Mouse (Mus musculus) T-cell, adult 2 months (primary cell): ENCODE measurements around the gene Srm.

Experiments
- DNase-seq: peaks from one replicate; pipeline ENCODE4 v3.0.0; 2022; ENCODE audit warnings: low spot score

Srm gene

DNA sequence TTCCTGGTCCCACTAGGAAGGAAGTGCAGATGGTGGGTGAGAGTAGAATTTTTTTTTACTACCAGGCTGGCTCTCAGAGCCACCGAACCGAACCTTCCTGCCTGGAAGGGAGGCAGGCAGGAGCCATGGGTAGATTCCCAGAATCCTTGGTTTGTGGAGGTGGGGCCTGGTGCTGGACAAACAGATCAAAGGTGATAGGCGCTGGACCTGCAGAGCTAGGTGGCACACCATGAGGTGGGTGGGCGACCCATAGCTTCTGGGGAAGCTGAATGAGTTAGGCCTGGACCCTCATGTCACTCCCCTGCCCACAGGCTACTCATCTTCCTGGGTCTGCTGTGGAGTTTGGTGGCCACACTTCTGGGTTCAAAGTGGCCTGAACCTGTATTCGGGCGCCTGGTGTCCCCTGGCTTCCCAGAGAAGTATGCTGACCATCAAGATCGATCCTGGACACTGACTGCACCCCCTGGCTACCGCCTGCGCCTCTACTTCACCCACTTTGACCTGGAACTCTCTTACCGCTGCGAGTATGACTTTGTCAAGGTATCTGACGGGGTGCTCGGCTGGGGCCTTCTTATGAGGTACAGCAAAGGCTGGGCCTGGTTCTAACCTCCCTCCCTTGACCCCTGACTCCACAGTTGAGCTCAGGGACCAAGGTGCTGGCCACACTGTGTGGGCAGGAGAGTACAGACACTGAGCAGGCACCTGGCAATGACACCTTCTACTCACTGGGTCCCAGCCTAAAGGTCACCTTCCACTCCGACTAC, 11.2 kb downstream of the Srm start, which contains the start of gene Masp2:
Gene Masp2, plus strand, starts transcription at position 198 of the 764 bp plus-strand sequence.
- DNase-seq, result no peak

DNA sequence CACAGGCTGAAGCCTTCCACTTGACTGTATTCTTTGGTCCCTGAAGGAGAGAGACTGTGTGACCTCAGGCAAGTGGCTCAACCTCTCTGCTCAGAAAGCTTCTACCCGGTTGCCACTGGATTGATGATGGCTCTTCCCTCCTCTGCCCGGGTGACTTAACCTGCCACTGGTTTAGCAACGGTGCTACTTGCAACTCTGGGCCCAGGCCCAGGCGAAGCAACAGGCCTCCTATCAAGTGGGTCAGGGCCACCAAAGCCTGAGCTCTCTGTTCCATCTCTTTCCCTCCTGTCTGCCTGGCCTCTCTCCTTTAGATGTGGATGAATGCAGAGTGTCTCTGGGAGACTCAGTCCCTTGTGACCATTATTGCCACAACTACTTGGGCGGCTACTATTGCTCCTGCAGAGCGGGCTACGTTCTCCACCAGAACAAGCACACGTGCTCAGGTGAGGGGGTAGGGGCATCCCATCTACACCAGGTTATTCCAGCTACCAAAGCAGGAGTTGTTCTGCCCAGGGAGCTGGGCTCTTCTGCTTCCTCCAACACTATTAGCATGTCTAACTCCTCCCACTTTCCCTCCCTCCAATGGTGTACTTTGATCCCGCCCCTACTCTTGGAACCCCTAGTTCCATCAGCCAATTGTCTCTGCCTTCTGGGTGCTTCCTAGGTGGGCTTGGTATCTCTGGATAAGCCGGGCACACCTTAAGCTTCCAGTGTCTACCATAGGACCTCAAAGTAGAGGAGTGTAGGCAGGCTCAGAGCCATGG, 12.3 kb downstream of the Srm start:
- no peak for DNase-seq

DNA sequence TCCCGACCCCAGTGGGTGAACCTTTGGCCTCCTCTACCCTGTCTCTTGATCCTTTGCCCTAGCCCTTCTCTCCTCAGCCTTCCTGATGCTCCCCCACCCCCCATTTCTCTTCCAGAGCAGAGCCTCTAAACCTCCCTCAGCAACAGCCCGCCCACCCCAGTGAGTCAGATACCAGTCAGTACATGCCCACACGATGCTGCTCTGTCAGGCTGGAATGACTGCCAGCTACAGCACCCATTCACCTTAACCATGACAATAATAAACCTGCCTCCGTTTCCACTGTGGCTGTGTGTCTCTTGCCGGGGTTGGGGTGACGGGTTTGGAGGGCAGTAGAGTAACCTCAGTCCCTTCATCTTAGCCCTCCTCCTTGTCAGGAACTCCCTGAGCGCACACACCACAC, 12.8 kb downstream of the Srm start:
- DNase-seq, result no peak

DNA sequence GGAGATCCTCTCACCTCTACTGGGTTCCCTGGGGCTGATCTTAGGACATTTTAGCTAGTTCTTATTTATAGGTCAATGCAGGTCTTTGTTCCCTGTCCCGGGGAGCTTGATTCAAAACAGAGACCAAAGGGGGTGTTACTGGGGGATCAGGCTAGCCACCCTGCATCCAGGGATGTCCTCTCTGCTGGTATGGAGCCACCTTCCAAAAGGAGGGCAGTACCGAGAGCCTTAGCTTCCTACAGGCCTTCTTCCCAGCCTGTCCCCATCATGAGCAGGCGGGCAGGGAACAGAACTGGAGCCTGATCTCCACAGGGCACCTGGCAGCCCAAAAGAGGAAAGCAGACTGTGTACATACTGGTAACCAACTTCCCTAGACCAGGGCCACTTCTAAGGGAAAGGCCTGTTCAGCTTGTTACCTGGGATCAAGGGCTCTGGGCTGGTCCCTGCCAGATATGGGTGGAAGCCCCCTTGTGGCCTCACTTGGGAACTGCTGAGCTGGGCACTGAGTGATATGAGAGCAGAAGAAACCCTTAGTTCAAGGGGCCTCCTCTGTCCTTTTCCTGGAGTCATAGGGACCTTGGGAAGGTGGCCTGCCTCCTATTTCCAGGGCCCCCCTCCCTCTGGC, 13.3 kb downstream of the Srm start:
- peak; percentile 55 for DNase-seq

DNA sequence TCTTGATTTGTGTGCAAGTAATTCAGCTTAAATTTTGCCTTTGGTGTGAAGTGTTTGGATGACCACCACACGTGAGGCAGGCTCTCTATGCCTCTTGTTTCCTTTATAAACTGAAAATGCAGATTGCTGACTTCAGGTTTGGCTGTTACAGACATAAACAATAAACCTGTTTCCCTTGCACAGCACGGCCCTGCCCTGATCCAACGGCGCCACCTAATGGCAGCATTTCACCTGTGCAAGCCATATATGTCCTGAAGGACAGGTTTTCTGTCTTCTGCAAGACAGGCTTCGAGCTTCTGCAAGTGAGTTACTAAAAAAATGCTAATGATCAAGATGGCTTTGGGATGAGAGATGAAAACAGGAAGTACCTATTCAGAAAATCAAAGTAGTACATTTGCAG, 16.5 kb downstream of the Srm start:
- DNase-seq, result peak; percentile 78

DNA sequence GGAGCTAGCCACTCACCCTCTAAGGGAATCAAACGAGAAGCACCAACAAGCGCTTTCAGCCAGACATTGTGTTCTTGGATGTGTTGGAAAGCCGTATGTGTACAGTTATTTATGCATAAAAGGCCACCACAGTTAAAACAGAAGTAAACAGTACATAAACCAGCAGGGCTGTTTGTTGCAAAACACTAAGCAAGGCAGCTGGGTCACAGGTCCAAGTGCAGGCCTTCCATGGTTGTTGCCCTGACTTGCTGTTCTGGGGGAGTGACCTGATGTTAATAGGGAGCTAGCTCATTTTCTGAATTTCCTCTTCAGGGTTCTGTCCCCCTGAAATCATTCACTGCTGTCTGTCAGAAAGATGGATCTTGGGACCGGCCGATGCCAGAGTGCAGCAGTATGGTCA, 18.5 kb downstream of the Srm start:
- DNase-seq, result no peak

DNA sequence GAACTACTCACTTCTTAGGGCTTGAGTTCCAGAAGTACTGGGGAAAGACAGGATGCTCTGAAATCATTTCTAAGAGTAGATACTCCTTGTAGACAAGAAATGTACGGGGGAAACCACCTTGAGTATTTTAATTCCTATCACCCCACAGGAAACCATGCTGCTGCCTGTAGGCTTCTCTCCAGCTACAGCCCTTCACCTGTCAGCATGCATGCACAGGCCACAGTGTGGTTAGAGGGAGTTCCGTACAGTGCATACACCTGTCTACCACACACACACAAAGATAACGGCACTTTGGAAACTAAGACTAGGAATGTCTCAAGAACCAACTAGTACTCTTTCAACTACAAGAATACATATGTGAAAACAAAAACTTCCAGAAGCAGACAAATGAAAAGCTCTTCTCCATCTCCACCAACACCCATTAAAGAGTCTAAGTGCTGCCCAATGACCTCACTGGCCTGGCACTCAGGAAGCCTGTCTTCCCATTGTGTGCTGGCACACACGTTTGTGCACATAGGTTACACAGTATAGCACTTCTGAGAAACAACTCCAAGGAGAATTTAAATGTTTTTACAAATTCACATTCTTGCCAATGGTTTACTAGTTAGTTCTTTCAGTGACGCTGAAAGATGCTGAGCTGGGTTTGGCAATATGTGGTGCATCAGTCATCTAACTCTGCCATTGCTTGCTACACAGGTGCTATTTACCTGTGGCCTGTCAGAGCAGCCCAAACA, 19.5 kb downstream of the Srm start:
- no peak for DNase-seq

DNA sequence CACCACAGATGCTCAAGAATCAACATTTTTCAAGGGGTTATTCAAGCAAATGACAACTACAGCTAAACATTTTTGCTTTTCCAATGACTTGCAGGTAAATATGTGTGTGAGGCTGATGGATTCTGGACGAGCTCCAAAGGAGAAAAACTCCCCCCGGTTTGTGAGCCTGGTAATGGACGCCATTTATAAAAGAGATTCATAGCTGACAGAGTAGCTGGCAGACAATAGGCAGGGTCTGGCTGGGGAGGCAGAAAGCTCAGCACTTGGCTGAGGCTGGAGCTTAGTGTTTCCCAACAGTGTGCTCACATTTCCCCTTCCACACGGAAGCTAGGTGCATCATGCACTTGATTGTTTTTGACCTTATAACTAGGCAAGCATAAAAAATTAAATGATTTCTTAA, 21.3 kb downstream of the Srm start:
- no peak for DNase-seq

DNA sequence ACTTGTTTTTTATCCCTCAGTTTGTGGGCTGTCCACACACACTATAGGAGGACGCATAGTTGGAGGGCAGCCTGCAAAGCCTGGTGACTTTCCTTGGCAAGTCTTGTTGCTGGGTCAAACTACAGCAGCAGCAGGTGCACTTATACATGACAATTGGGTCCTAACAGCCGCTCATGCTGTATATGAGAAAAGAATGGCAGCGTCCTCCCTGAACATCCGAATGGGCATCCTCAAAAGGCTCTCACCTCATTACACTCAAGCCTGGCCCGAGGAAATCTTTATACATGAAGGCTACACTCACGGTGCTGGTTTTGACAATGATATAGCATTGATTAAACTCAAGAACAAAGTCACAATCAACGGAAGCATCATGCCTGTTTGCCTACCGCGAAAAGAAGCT, 22.4 kb downstream of the Srm start:
- no peak for DNase-seq

DNA sequence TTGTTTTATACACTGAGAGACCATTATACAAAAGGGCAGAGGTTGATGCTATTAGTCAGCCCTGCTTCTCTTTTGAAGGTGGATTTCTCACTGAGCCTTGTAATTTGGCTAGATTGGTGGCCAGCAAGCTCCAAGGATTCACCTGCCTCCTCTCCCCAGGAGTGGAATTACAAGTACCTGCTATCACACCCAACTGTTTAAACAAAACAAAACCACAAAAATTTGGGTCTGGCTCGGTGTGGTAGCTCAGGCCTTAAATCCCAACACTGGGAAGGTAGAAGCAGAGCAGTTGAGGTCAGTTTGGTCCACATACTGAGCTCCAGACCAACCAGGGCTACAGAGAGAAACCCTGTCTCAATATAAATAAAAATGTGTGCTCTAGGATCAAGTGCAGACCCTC, 28.5 kb downstream of the Srm start:
- no peak for DNase-seq

DNA sequence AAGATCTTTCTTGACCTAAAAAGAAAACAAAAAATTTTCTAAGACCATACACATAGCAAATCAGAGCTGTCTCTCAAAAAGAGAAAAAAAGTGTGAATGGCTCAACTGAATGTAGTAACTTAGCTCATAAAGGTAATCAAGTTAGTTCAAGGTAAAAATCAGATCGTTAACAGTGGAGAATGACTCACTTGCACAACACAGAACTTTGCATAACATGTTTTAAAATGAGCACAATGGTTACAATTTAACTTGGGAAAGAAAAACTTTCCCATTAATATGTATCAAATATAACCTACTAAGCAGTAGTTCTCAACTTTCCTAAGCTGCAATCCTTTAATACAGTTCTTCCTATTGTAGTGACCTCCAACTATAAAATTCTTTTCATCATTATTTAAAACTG, 29.4 kb downstream of the Srm start:
- no peak for DNase-seq

DNA sequence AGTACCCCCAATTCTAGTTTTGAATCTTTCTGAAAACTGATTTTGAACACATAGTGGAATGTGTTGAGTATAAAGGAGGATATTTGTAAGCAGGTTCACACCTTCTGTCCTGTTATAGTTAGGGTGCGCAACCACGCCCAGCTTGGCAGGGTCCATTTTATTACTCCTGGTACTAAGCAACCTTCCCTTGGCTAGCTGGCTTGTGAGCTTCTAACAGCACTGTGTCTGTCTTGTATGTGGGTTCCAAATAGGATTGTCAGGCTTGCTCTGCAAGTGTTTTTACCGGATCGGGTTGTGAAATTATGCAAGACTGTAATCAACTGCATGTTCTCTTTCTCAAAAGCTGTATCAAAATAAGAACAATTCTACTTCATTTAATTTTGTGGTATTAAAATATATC, 31.2 kb downstream of the Srm start:
- no peak for DNase-seq

DNA sequence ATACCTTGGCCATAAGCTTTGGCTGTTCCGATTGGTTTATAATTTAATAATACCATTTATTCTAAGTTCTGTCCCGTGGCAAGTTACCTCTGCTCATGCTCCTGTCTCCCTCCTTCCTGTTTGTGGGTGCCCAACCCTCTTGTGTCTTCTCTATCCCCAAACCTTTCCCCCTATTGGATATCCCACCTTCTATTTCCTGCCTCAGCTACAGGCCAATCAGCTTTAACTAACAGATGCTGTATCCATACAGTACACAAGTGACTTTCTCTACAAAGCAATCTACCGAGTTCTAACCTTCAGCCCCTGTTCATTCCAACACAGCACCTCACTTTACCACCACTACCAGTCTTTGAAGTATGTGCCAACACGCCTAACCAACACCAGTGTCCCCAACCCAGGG, 32.3 kb downstream of the Srm start:
- DNase-seq, result no peak

DNA sequence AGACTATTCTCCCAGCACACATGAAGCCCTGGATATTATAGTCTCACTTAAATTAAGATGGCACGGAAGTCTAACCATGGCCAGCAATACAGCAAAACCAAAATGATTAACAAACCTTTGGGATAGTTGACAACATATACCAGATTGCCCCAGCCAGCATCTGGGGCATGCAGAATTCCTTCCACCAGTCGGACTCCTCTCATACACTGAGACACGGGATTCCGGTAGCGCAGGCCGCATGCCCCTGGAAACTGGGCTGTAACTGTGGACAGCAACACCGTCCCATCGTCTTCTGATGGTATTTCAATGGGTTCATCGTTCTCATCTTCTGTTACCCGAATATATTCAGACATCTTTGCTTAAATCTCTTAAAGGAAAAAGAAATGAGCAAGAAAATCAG, 33.7 kb downstream of the Srm start:
- DNase-seq, result no peak

DNA sequence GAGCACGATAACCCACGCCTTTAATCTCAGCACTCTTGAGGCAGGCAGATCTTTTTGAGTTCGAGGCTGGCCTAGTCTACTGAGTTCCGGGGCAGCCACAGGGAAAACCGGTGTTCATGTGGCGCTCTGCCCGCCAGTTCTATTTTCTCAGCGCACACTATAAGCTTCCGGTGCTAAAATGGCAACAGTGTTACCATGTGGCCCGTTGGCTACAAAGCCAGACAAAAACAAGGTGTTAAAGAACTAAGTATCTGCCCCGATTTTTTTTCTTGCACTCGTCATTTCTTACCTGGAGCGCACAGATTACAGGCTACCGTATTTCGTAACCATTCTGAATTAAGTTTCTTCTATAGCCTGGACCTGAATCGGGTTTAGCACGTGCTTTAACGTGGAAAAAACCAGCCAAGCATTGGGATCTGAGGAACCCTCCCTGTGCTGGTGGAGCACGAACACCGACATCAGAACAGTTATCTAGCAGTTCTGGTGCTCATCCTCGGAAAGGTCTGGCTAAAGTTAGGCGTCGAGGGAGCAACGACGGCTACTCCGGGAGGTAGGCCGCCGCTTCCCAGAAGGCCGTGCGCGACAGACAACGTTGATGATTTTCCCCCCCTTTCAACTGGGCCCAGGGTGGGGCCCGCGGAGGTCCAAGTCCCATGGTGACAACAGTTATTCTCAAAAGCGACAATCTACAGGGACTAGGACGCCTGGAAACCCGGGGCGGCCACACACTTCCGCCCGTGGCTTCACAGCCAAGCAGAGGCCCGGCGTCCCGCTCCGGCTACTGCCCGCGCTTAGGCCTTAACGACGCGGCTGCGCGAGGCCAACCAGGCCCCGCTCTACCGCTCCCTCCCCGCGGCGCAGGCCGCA, 34.7 kb downstream of the Srm start:
- DNase-seq, result peak; percentile 68

DNA sequence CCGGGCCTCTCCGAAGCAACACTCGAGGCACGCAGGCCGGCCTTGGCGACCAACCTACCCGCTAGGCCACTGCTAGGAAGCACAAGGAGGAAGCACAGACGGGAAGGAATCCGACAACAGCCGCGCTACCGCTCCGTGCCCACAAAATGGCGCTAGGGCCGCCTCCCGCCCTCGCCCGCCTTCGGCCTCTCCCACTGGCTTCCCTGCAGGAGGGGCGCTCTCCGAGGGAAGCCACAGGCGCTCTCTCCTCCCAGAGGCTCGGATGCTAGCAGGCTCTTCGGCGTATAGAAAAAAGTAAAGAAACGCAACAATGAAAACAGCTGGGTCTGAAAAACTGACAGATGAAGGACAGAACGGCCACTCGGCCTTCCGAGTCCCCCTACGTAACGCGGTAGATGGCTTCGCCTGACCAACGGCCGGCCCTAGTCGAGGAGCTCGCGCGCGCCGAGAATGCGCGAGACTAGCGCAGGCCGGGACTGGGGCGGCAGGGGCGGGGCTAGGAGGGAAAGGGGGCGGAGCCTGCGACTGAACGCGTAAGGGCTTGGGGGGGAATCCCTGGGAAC, 35.4 kb downstream of the Srm start, which contains the start of gene Tardbp:
Gene Tardbp, minus strand, starts transcription at position 397 of the 563 bp plus-strand sequence.
- peak; percentile 95 for DNase-seq

DNA sequence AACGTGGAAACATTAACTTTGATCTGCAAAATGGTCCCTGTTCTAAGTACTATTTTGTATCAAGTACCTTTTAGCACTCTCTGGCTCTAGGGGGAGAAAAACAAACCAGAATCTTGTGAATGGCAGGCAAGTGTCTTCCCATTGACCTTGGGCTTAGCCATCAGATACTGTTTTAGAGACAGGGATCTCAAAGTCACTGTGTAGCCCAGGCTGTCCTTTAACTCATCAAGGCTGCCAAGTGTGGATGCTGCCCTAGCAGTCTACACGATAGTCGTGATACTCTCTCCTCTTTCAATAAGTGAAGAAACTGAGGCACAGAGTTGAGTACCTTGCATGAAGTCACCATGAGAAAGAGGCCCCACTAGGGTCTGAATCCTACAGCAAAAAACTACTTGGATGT, 35.9 kb downstream of the Srm start:
- no peak for DNase-seq

DNA sequence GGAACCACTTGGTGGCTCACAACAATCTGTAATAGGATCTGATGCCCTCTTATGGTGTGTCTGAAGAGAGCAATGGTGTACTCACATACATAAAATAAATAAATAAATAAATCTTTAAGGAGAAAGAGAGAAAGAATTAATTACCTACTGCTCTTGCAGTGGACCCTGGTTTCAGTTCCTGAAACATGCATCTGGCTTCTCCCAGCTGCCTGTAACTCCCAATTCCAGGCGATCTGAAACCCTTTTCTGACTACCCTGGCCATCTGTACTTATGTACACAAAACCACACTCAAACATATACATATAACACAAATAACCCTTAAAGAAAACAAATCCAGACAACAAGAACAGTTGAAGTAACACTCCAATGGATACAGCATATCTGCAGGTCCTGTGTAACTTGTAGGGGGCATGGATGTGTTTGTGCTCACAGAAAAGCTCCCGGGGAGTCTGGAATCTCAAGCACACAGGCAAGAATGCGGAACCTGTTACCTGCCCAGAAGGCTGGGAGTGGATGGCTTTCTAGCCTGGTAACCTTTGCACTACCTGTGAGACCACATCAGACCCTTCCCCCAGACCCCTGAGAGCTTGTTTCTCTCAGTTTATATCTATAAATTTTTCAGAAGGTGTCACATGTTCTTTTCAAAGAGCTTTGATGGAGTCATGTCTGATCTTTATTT, 40.9 kb downstream of the Srm start:
- DNase-seq, result no peak

DNA sequence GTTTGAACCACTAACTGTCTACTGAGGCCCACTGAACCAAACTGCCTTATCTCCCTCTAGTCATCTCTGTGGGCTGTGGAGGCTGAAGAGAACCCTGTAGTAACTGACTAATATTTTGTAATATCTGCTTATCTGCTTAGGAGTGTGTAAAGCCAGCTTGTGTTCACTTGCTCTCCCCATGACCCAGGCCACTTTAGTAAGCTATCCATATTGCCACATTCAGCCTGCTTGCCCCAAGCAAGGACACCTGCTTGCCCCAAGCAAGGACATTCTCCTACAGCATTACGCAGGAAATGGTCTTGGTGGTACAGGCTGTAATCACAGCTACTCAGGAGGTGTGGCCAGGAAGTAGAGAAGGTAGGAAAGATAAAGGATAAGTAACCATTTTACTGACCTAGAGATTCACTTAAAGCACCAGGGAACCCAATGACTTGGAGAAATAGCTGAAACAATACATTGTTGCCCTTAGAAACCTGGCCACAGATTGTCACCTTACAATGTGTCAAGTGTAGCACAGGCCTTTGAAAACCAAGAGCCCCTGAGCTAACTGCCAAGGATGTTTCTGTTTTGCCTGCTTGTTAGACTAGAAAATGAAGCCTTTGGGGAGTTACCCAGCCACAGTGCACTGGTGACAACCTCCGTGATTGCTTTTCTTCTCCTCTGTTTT, 42.2 kb downstream of the Srm start:
- no peak for DNase-seq

DNA sequence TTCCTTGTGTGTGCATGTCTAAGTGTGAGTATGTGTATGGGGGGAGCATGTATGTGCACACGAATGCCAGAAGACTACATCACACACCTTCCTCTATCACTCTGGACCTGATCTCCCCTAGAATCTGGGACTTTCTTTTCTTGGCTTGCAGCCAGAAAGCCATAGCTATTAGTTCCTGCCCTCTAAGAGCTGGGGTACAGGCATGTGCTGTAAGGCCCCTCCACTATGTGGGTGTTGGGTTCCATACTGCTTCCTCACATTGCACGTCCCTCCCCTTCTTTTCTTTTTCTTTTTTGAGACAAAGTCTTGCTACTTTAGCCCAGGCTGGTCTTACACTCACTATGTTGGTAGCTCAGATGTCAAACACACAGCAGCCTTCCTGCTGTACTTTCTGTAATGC, 44.0 kb downstream of the Srm start:
- no peak for DNase-seq
